Mouse (Mus musculus): Measurements from ENCODE around the gene Ift27. TPM values are rescaled to one million over a fixed set of nuclear protein-coding genes. Genes with fewer than 3 reads are reported as not detected.

Ift27 gene
- 52.0 and 56.5 TPM in 2 replicates for polyA plus RNA-seq (2012; rRNA removed)

- Histone ChIP-seq H3K27ac (ENCODE audit: insufficient read depth, low read length) (peak within 1 kb of the TSS; percentile 61), H3K4me1 (ENCODE audit: control insufficient read depth, insufficient read depth, low read length) (peaks cover 10% of the 10 kb centered on the region; the same call in 1 of the 2 replicates), H3K27me3 (ENCODE audit: control insufficient read depth, insufficient read depth, low read length) (no peaks in the 10 kb centered on the region), H3K4me3 (replicated peaks; ENCODE audit: insufficient read depth, low read depth, low read length) (peak within 1 kb of the TSS; percentile 95)
- WGBS, result under 1% methylated on average over 40 of the region's 40 CpGs
- TF ChIP-seq POLR2A (IDR thresholded peaks at IDR 0.05; ENCODE audit: borderline replicate concordance, insufficient read depth, low read length) (peak; percentile 91; the same call in 1 of the 2 replicates), CTCF (IDR thresholded peaks at IDR 0.05; ENCODE audit: borderline replicate concordance, insufficient read depth, low read depth, low read length) (no peak)
- DNase-seq, result peak; percentile 98 to 100
These were observed at the start of gene Ift27 for GRCm38 (mm10) chr15:78173972-78174886. Ift27 (minus strand) TSS chr15:78174107.

- WGBS, result 70% methylated on average over 9 of the region's 9 CpGs
- H3K27me3 ChIP-seq (ENCODE audit: control insufficient read depth, insufficient read depth, low read length), result no peaks in the 10 kb centered on the region
- no peak overlapping the region for H3K27ac ChIP-seq (ENCODE audit: insufficient read depth, low read length)
- no peaks in the 10 kb centered on the region for H3K4me1 ChIP-seq (ENCODE audit: control insufficient read depth, insufficient read depth, low read length)
- TF ChIP-seq POLR2A (IDR thresholded peaks at IDR 0.05; ENCODE audit: borderline replicate concordance, insufficient read depth, low read length) (no peak), CTCF (IDR thresholded peaks at IDR 0.05; ENCODE audit: borderline replicate concordance, insufficient read depth, low read depth, low read length) (no peak)
- no peak overlapping the region for H3K4me3 ChIP-seq (replicated peaks; ENCODE audit: insufficient read depth, low read depth, low read length)
- no peak for DNase-seq
These were observed 41.4 kb upstream of the Ift27 start for GRCm38 (mm10) chr15:78215269-78215668.

GRCm38 (mm10) chr15:78211367-78211766 is 37.5 kb upstream of the Ift27 start:
- DNase-seq, result no peak
- TF ChIP-seq POLR2A (IDR thresholded peaks at IDR 0.05; ENCODE audit: borderline replicate concordance, insufficient read depth, low read length), result no peak
- TF ChIP-seq CTCF (IDR thresholded peaks at IDR 0.05; ENCODE audit: borderline replicate concordance, insufficient read depth, low read depth, low read length), result no peak
- Histone ChIP-seq H3K27me3 (ENCODE audit: control insufficient read depth, insufficient read depth, low read length) (no peaks in the 10 kb centered on the region), H3K4me1 (ENCODE audit: control insufficient read depth, insufficient read depth, low read length) (no peaks in the 10 kb centered on the region), H3K4me3 (replicated peaks; ENCODE audit: insufficient read depth, low read depth, low read length) (no peak overlapping the region), H3K27ac (ENCODE audit: insufficient read depth, low read length) (no peak overlapping the region)
- WGBS, result 54% methylated on average over 8 of the region's 8 CpGs

- Histone ChIP-seq H3K4me3 (replicated peaks; ENCODE audit: insufficient read depth, low read depth, low read length) (no peak overlapping the region), H3K27me3 (ENCODE audit: control insufficient read depth, insufficient read depth, low read length) (no peaks in the 10 kb centered on the region), H3K4me1 (ENCODE audit: control insufficient read depth, insufficient read depth, low read length) (no peaks in the 10 kb centered on the region; the same call in 1 of the 2 replicates), H3K27ac (ENCODE audit: insufficient read depth, low read length) (no peak overlapping the region)
- TF ChIP-seq POLR2A (IDR thresholded peaks at IDR 0.05; ENCODE audit: borderline replicate concordance, insufficient read depth, low read length) (no peak), CTCF (IDR thresholded peaks at IDR 0.05; ENCODE audit: borderline replicate concordance, insufficient read depth, low read depth, low read length) (no peak)
- 65% methylated on average over 4 of the region's 4 CpGs for WGBS
- no peak for DNase-seq
These were observed 36.3 kb upstream of the Ift27 start for GRCm38 (mm10) chr15:78210203-78210602.

GRCm38 (mm10) chr15:78206312-78206711 is 32.4 kb upstream of the Ift27 start, which contains the start of gene Pvalb:
Pvalb (minus strand) TSS chr15:78206400.
- DNase-seq, result no peak
- H3K4me3 ChIP-seq (replicated peaks; ENCODE audit: insufficient read depth, low read depth, low read length), result no peak within 1 kb of the TSS
- peaks cover 1% of the 10 kb centered on the region; the same call in 1 of the 2 replicates for H3K27me3 ChIP-seq (ENCODE audit: control insufficient read depth, insufficient read depth, low read length)
- no peaks in the 10 kb centered on the region; the same call in 1 of the 2 replicates for H3K4me1 ChIP-seq (ENCODE audit: control insufficient read depth, insufficient read depth, low read length)
- no peak within 1 kb of the TSS for H3K27ac ChIP-seq (ENCODE audit: insufficient read depth, low read length)
- TF ChIP-seq POLR2A (IDR thresholded peaks at IDR 0.05; ENCODE audit: borderline replicate concordance, insufficient read depth, low read length) (no peak), CTCF (IDR thresholded peaks at IDR 0.05; ENCODE audit: borderline replicate concordance, insufficient read depth, low read depth, low read length) (no peak)
- 87% methylated on average over 7 of the region's 7 CpGs for WGBS

GRCm38 (mm10) chr15:78205192-78205591 is 31.3 kb upstream of the Ift27 start:
- H3K27me3 ChIP-seq (ENCODE audit: control insufficient read depth, insufficient read depth, low read length), result peaks cover 1% of the 10 kb centered on the region; the same call in 1 of the 2 replicates
- TF ChIP-seq POLR2A (IDR thresholded peaks at IDR 0.05; ENCODE audit: borderline replicate concordance, insufficient read depth, low read length), result no peak
- TF ChIP-seq CTCF (IDR thresholded peaks at IDR 0.05; ENCODE audit: borderline replicate concordance, insufficient read depth, low read depth, low read length), result 0 out of 2 replicates have a peak, but pooled peaks have one; percentile 10
- DNase-seq, result peak in 1 of 2 experiments; percentile 28
- H3K4me3 ChIP-seq (replicated peaks; ENCODE audit: insufficient read depth, low read depth, low read length), result no peak overlapping the region
- H3K27ac ChIP-seq (ENCODE audit: insufficient read depth, low read length), result no peak overlapping the region
- WGBS, result 51% methylated on average over 3 of the region's 3 CpGs
- no peaks in the 10 kb centered on the region; the same call in 1 of the 2 replicates for H3K4me1 ChIP-seq (ENCODE audit: control insufficient read depth, insufficient read depth, low read length)

- 2% methylated on average over 41 of the region's 41 CpGs for WGBS
- Histone ChIP-seq H3K4me3 (replicated peaks; ENCODE audit: insufficient read depth, low read depth, low read length) (peak overlapping the region; percentile 37), H3K27me3 (ENCODE audit: control insufficient read depth, insufficient read depth, low read length) (peaks cover 1% of the 10 kb centered on the region; the same call in 1 of the 2 replicates), H3K4me1 (ENCODE audit: control insufficient read depth, insufficient read depth, low read length) (no peaks in the 10 kb centered on the region; the same call in 1 of the 2 replicates), H3K27ac (ENCODE audit: insufficient read depth, low read length) (no peak overlapping the region)
- DNase-seq, result peak; percentile 67 to 68
- TF ChIP-seq CTCF (IDR thresholded peaks at IDR 0.05; ENCODE audit: borderline replicate concordance, insufficient read depth, low read depth, low read length) (no peak), POLR2A (IDR thresholded peaks at IDR 0.05; ENCODE audit: borderline replicate concordance, insufficient read depth, low read length) (0 out of 2 replicates have a peak, but pooled peaks have one; percentile 12)
These were observed 30.3 kb upstream of the Ift27 start for GRCm38 (mm10) chr15:78204053-78204847.
